Mouse (Mus musculus) stomach, postnatal 0 days (tissue): ENCODE results near the gene Trim15.

Experiments used
- CTCF ChIP-seq: IDR thresholded peaks from 2 replicates; pipeline ENCODE4 v1.5.1; 2016; ENCODE audit warnings: antibody characterized with exemption, low read depth, mild to moderate bottlenecking, moderate library complexity
- EP300 ChIP-seq: optimal IDR thresholded peaks from 2 replicates; pipeline ENCODE3; 2016; ENCODE audit warnings: antibody characterized with exemption

DNA sequence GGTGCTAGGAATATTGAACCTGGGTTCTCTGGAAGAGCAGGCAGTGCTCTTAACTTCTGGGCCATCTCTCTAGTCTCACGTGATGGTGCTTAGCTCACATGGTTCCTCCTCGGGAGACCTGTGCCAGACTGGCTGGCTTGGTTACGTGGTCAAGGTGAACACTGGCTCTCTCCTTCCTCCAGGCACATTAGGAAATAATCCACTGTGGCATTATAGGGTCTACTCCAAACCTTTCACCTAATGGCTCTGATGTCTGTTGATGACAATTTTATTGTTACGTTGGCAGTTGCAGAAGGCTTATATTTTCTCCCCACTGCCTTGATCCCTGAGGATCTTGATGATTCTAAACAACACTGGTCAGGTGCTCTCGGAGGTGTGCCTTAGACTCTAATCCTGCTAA, 18.1 kb downstream of the Trim15 start:
- no peak for TF ChIP-seq EP300
- TF ChIP-seq CTCF, result no peak
